Mouse (Mus musculus) lung, postnatal 10 days (tissue): ENCODE data around the gene Gramd1c.

ENCODE experiments used
- DNase-seq: peaks from one replicate; pipeline ENCODE4 v3.0.0; 2021

Gramd1c gene

GRCm38 (mm10) chr16:43951591-43951990, 111.6 kb downstream of the Gramd1c start:
- DNase-seq: peak; percentile 29

DNA sequence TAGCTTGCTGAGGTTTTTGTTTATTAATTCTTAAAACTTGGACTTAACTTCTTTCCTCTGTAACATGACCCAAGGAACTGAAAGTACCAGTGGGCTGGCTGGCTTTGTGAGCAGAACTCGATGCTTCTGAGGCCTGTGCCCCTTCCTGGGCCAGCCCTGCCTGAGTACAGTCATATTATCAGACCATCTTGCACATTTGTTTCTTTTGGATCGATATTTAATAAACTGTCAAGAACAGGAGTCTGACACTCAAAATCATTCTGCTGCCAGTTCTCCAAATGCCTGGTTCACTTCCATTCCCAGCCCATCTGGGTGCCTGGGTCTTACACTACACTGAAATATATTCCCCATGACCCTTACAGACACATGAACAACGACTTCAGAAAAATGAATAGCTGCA, 117.3 kb downstream of the Gramd1c start:
- DNase-seq: peak; percentile 19

DNA sequence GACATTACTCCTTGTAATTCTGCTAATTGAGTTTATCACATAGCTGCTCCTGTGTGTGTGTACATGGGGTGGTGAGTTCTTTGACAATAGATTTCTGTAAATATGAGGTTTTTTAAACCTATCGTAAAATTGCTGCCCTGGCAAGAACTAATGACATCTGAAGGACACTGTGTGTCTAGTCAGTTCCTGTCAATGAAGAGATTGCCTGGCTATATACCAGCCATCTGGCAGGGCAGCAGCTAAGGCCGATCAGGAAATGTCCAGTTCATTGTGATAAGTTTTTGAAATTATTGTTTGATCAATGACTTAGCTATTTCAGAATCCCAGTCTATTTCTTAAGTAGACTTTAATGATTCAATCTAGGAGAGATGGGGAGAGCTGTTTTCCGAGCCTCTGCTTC, 117.8 kb downstream of the Gramd1c start:
- no peak for DNase-seq

DNA sequence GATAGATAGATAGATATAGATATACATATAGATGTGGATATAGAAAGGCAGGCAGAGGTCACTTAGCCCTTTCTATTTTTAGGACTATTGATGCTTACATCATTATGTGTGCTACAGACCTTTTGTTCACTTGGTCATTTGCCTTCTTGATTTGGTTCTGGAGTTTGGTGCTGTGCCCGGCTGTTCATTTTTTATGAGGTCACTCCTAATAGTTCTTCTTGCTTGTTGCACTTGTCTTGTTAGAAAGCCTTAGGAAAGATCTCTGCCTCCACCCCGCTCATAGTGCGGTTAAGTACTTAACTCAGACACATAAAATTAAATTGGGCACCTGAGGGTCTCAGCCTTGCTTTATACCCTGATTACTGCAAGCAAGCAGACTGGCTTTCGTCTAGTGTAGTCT, 122.3 kb downstream of the Gramd1c start:
- no peak for DNase-seq

DNA sequence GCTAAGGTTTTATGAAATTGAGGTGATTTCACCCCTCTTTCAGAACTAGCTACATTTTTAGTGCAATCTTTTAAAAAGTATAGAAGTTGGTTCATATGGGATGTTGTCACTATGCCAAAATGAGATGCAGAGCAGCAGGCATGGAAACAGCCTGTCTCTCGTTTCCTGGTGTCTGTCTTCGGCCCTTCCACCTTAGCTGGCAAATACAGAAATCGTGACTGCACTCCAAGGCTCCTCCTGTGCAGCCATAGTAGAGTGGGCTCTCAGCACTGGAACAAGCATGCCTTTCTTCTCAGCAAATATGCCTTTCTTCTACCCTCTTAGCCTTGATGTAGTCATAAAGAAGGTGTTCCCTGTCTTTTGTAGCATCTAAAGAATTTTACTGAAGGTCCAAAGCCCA, 127.3 kb downstream of the Gramd1c start:
- DNase-seq: no peak

- no peak for DNase-seq
Observed at GRCm38 (mm10) chr16:43935367-43935766, 127.8 kb downstream of the Gramd1c start.

DNA sequence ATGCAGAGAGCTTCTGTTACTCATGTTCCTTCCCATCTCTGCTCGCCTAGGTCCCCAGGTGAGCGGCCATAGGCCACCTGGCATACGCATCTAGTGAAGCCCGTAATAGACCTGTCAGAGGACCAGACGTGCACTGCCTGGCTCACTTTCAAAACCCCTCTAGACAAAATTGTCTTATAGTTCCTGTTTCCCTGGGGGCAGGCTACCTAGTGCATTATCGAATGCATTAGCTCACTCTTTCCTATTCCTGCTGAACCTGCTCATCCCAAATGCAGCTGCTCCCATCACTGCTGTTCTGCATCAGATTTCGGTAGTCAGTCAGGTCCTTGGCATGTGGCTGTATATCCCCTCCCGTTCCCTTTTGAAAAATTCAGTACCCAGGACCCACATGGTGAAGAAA, 128.3 kb downstream of the Gramd1c start:
- no peak for DNase-seq

DNA sequence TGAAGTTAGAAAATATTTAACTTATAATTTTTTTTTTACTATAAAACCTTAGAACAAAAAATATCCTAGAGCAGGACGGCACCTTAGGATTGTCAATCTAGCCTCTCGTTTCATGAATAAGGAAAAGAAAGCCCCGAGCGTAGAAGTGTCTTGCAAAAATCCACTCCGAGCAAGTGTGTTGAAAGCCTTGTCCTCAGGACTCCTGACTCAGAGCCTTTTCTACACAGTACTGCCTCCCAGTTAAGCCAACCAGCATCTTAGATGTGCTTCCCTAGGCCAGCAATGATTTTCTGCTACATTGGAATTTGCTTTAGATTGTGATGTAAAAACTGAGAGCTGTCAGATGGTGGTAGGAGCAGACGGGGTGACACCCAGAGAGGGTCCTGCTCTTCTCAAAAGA, 130.1 kb downstream of the Gramd1c start:
- no peak for DNase-seq

DNA sequence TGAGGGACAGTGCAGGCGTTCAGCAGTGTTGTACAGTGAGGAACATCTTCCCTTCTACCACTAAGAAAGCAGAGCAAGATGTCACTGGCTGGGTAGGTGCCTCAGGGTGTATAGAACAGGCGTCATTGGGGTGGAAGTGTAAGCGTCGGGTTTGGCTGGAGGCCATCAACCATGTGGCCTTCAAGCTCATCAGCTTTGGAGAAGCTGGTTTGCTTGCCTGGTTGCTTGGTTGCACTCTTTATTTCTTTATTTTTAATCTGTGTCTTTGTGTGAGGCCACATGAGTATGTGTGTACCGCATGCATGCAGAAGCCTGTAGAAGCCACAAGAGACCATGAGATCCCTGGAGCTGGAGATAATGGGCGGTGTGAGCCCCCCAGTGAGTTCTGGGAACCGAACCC, 130.8 kb downstream of the Gramd1c start:
- no peak for DNase-seq

DNA sequence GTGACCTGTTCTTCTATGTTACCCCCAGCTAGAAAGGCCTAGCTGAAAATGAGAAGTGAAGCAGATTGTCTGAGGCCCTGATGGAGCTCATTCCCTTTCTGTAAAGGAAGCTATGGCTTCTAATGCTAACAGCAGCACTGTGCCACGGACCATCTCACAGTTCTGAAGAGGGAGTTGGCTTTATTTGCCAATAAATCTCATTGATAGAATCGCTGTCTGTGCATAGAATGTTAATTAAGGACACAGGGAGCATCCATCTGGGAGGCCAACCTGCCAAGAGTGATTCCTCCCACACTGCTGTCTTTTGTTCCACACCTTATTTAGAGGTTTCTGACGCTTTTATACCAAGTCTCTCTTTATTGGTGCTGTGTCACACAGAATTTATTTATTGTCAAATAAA, 131.6 kb downstream of the Gramd1c start:
- no peak for DNase-seq

GRCm38 (mm10) chr16:43930577-43930976, 132.6 kb downstream of the Gramd1c start:
- no peak for DNase-seq
